Mouse (Mus musculus) olfactory bulb, adult 2 months (tissue): ENCODE data around the gene Ece1.

Source experiments
- CTCF ChIP-seq: fragments of 200-500 bp; IDR thresholded peaks from 2 replicates; pipeline ENCODE4 v1.5.1; 2012; ENCODE audit warnings: low read depth, mild to moderate bottlenecking, low read length, moderate library complexity; ENCODE audit not compliant: insufficient read depth
- POLR2A ChIP-seq: fragments of 200-500 bp; IDR thresholded peaks from 2 replicates; pipeline ENCODE4 v1.6.1; 2012; ENCODE audit warnings: mild to moderate bottlenecking, low read depth, low read length, moderate library complexity; ENCODE audit not compliant: insufficient read depth

DNA sequence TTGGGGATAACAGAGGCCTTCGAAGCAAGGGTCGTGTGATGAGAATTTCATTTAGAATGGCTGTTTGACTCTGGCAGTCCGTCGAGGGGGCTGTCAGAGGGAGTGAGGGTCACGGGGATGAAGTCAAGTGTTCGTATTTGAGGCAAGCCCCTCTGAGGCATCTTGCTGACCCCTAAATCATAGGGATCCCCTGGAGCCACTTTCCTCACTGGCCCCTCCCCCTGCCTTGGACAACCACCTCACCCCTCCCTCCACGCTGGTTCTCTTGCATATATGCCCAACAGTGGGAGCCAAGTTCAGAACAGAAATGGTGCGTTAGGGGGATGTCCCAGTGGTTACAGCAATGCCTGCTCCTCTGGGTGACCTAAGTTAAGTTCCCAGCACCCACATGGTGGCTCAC, 49.6 kb downstream of the Ece1 start:
- no peak for TF ChIP-seq CTCF
- TF ChIP-seq POLR2A: no peak
